Mouse (Mus musculus) kidney, postnatal 0 days (tissue): ENCODE measurements around the gene Amigo1. TPM values are rescaled to one million over a fixed set of nuclear protein-coding genes. Genes with fewer than 3 reads are reported as not detected.

Source experiments
- ATAC-seq: fragments of 200-750 bp; cut with Nextera tagmentation; replicated peaks from 2 replicates; pipeline ENCODE4 v1.8.0; 2017; ENCODE audit warnings: low read depth, moderate number of reproducible peaks, moderate TSS enrichment, moderate library complexity; ENCODE audit not compliant: low FRiP score
- DNase-seq: peaks from one replicate; pipeline ENCODE4 v3.0.0-alpha.2; 2016; ENCODE audit warnings: low spot score
- H3K27ac ChIP-seq: fragments of 300-500 bp; sonication (generic); 2 replicates; pipeline ENCODE4 v1.5.1; 2014; ENCODE audit warnings: mild to moderate bottlenecking
- H3K27me3 ChIP-seq: fragments of 300-500 bp; sonication (generic); 2 replicates; pipeline ENCODE4 v1.6.1; 2014; ENCODE audit warnings: low read length, mixed read lengths; ENCODE audit not compliant: insufficient read depth
- H3K36me3 ChIP-seq: fragments of 300-500 bp; sonication (generic); 2 replicates; pipeline ENCODE4 v1.6.1; 2014; ENCODE audit warnings: low read length, mixed read lengths; ENCODE audit not compliant: insufficient read depth
- H3K4me1 ChIP-seq: fragments of 300-500 bp; sonication (generic); replicated peaks from 2 replicates; pipeline ENCODE4 v1.6.1; 2014; ENCODE audit warnings: antibody characterized with exemption, low read length, mixed read lengths; ENCODE audit not compliant: insufficient read depth
- H3K4me2 ChIP-seq: fragments of 300-500 bp; sonication (generic); 2 replicates; pipeline ENCODE4 v1.6.1; 2014; ENCODE audit warnings: mild to moderate bottlenecking, low read length, moderate library complexity, mixed read lengths
- H3K4me3 ChIP-seq: fragments of 300-500 bp; sonication (generic); replicated peaks from 2 replicates; pipeline ENCODE4 v1.5.1; 2014; ENCODE audit warnings: low read depth, low read length
- H3K9ac ChIP-seq: fragments of 300-500 bp; sonication (generic); 2 replicates; pipeline ENCODE4 v1.6.1; 2014; ENCODE audit warnings: low read depth, low read length
- H3K9me3 ChIP-seq: fragments of 300-500 bp; sonication (generic); replicated peaks from 2 replicates; pipeline ENCODE4 v1.6.1; 2016; ENCODE audit warnings: low read length, inconsistent platforms, mixed read lengths
- CTCF ChIP-seq: IDR thresholded peaks from 2 replicates; pipeline ENCODE4 v1.5.1; 2016; ENCODE audit warnings: antibody characterized with exemption, low read depth, mild to moderate bottlenecking, moderate library complexity
- WGBS: fragments of 180-500 bp; shearing (Covaris S2); extraction: QIAGEN DNeasy Blood & Tissue Kit; methylation state at CpG from one replicate; pipeline ENCODE4 v1.1.7; 2014; 5-methylcytosine and 5-hydroxymethylcytosine counted together
- polyA plus RNA-seq: library from polyadenylated mRNA; unstranded; fragments of >200 nt; fragmentation: Nextera tagmentation; extraction: Ambion mirVana; gene quantifications from 2 replicates; pipeline ENCODE4 v1.2.1, GENCODE M21; 2015

Gene Amigo1
- polyA plus RNA-seq, 1 experiment from 2014 or later = 4.2 TPM

DNA sequence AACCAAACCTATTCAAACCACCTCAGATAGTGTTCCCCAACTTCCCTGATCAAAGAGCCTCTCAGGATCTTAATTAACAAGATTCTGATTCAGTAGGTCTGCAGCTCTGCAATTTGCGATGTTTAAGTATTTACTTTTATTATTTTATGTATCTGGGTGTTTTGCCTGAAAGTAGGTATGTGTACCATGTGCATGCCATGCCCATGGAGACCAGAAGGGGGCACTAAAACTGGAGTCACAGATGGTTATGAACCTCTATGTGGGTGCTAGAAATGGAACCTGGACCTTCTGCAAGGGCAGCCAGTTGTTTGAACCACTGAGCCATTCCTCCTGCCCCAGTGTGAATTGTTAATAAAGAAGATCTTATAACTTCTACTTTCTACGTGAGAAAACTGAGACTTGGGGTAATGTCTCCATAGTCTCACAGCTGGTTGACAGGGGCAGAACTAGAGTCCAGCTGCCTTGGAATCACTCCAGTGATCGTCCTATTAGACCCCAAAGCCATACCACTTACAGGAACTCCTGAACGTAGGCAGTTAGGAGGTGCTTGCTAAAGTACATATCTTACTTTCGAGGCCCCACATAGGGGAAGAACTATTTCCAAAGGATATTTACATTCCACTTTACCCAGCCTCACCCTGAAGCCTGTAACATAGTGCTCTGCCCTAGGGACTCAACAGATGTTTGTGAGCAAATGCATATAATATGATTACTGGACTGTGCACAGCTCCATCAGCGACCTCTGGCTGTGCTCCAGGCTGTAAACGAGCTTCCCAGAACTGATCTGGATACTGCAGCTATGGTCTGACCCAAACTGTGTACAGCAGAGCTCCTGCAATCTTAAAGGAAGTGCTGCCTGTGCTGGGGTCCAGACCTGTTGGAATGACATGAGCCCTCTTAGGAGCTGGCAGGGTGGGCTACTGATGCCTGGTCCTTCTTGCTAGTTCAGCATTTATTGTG, 7.1 kb upstream of the Amigo1 start:
- Histone ChIP-seq H3K27ac (no peak overlapping the region), H3K9ac (no peak overlapping the region), H3K36me3 (no peaks in the 10 kb centered on the region), H3K27me3 (no peaks in the 10 kb centered on the region), H3K4me1 (0 out of 2 replicates have a peak, but pooled peaks cover 3% of the 10 kb centered on the region), H3K4me2 (no peak overlapping the region), H3K4me3 (no peak overlapping the region), H3K9me3 (no peaks in the 10 kb centered on the region)
- no peak for TF ChIP-seq CTCF
- ATAC-seq = no peak
- 62% methylated on average over 7 of the region's 7 CpGs for WGBS
- DNase-seq = peak; percentile 56

GRCm38 (mm10) chr3:108180514-108180913, 5.6 kb upstream of the Amigo1 start:
- H3K27ac ChIP-seq = no peak overlapping the region
- ATAC-seq (no peak), DNase-seq (no peak)
- H3K27me3 ChIP-seq = no peaks in the 10 kb centered on the region
- no peak overlapping the region for H3K4me2 ChIP-seq
- H3K36me3 ChIP-seq = no peaks in the 10 kb centered on the region
- no peaks in the 10 kb centered on the region for H3K4me1 ChIP-seq
- TF ChIP-seq CTCF = no peak
- H3K9me3 ChIP-seq = no peaks in the 10 kb centered on the region
- WGBS = 42% methylated on average over 2 of the region's 2 CpGs
- H3K9ac ChIP-seq = no peak overlapping the region
- H3K4me3 ChIP-seq = no peak overlapping the region

GRCm38 (mm10) chr3:108184742-108185141, 1.4 kb upstream of the Amigo1 start:
- Histone ChIP-seq H3K27ac (no peak overlapping the region), H3K4me3 (no peak overlapping the region), H3K36me3 (no peaks in the 10 kb centered on the region), H3K9me3 (no peaks in the 10 kb centered on the region), H3K4me1 (peaks cover 8% of the 10 kb centered on the region), H3K27me3 (no peaks in the 10 kb centered on the region), H3K9ac (no peak overlapping the region), H3K4me2 (no peak overlapping the region)
- no peak for TF ChIP-seq CTCF
- DNase-seq = no peak
- 60% methylated on average over 3 of the region's 3 CpGs for WGBS
- no peak for ATAC-seq

- no peak for TF ChIP-seq CTCF
- H3K36me3 ChIP-seq = no peaks in the 10 kb centered on the region
- peak overlapping the region; percentile 98 for H3K4me2 ChIP-seq
- DNase-seq (no peak), ATAC-seq (no peak)
- H3K27ac ChIP-seq = no peak overlapping the region
- peaks cover 8% of the 10 kb centered on the region for H3K4me1 ChIP-seq
- peak overlapping the region; percentile 71; the same call in 1 of the 2 replicates for H3K9ac ChIP-seq
- WGBS = 2% methylated on average over 16 of the region's 16 CpGs
- peak overlapping the region; percentile 68 for H3K4me3 ChIP-seq
- no peaks in the 10 kb centered on the region for H3K27me3 ChIP-seq
- H3K9me3 ChIP-seq = no peaks in the 10 kb centered on the region
These were observed 556 bp upstream of the Amigo1 start for GRCm38 (mm10) chr3:108185460-108186097.

GRCm38 (mm10) chr3:108187111-108187795, 1.1 kb downstream of the Amigo1 start:
- no peaks in the 10 kb centered on the region for H3K36me3 ChIP-seq
- 59% methylated on average over 20 of the region's 20 CpGs for WGBS
- no peak overlapping the region for H3K9ac ChIP-seq
- no peak overlapping the region for H3K4me3 ChIP-seq
- H3K27ac ChIP-seq = no peak overlapping the region
- no peak for TF ChIP-seq CTCF
- no peaks in the 10 kb centered on the region for H3K27me3 ChIP-seq
- H3K4me1 ChIP-seq = peaks cover 8% of the 10 kb centered on the region
- H3K4me2 ChIP-seq = peak overlapping the region; percentile 98
- ATAC-seq (peak; percentile 21; the same call in 1 of the 2 replicates), DNase-seq (no peak)
- no peaks in the 10 kb centered on the region for H3K9me3 ChIP-seq
